ENCODE assay signal across 23 mouse cellular contexts in the genomic region with DNA sequence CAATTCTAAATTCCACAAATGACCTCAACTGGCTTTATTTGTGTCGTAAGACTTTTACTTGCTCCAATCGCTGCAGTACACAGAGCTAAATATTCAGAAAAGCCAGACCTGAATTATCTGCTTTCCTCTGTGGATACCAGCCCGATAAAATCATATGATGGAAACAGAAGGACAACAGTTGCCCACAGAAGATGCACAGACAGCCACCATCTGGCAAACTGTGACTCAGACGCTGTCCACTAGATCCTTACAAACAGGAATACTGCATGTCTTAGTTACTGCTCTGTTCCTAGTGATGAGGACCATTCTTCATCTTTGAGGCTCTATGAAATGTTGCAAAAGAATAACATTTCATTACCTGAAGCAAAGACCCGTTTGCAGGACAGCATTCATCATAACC. TPM values are rescaled to one million over a fixed set of nuclear protein-coding genes. Genes with fewer than 3 reads are reported as not detected.
A peak's percentile ranks its signal among the peaks of the same experiment; 100 is the strongest.
DNase-seq lines count a peak whose midpoint lies in the region; ATAC-seq lines count a peak whose summit lies in the region.
"Had no signal": no experiment of that assay in that cellular context is flagged by ENCODE, and none has a peak within 500 bp of the region (broad histone marks: within the 10 kb centered on the region; RNA-seq: fewer than 3 reads in every experiment).

No protein-coding gene starts in this region.

- no peak for ATAC-seq in midbrain, embryonic 13.5 days
- ATAC-seq in granulocyte monocyte progenitor cell, adult 5-6 weeks (replicated peaks; ENCODE audit: poor library complexity, severe bottlenecking): no peak

- H3K27ac ChIP-seq in midbrain, embryonic 13.5 days: no peak overlapping the region
- H3K27ac ChIP-seq: heart, embryonic 10.5 days; limb, embryonic 15.5 days had no signal

- peaks cover 6% of the 10 kb centered on the region; the same call in 1 of the 2 replicates for H3K4me1 ChIP-seq in midbrain, embryonic 13.5 days (replicated peaks)
- H3K4me1 ChIP-seq: heart, embryonic 10.5 days; limb, embryonic 15.5 days had no signal

- no peak overlapping the region for H3K4me3 ChIP-seq in midbrain, embryonic 13.5 days (replicated peaks)
- H3K4me3 ChIP-seq: heart, embryonic 10.5 days; limb, embryonic 15.5 days had no signal

- no peak overlapping the region for H3K4me2 ChIP-seq in midbrain, embryonic 13.5 days (replicated peaks)
- H3K4me2 ChIP-seq: limb, embryonic 15.5 days; midbrain, embryonic 11.5 days had no signal

- no peaks in the 10 kb centered on the region for H3K9me3 ChIP-seq in midbrain, embryonic 13.5 days
- H3K9me3 ChIP-seq: heart, embryonic 10.5 days; limb, embryonic 15.5 days had no signal

- no peak overlapping the region for H3K9ac ChIP-seq in midbrain, embryonic 13.5 days (replicated peaks)
- H3K9ac ChIP-seq: limb, embryonic 15.5 days had no signal

- H3K27me3 ChIP-seq in midbrain, embryonic 13.5 days: no peaks in the 10 kb centered on the region
- H3K27me3 ChIP-seq: limb, embryonic 15.5 days had no signal

- peak; percentile 15 to 41 for DNase-seq in frontal cortex, postnatal 36 days (ENCODE audit: low spot score in 2 of 2)
- no peak for DNase-seq in frontal cortex, postnatal 25 days (ENCODE audit: low spot score in 2 of 2)
- DNase-seq in cerebellum, adult 11 months: peak; percentile 42
- DNase-seq in cerebellum, adult 9-11 months: peak; percentile 72
- DNase-seq in left cerebral cortex, adult 9 months (ENCODE audit: low spot score in 2 of 2): peak; percentile 3 to 51
- no peak for DNase-seq in kidney, adult 11 months
- DNase-seq: gastrocnemius, postnatal 10 days; lung, adult 18-20 months; lung, postnatal 36 days; thymus, adult 18-20 months had no signal

- WGBS in midbrain, embryonic 13.5 days: 91% methylated on average over 5 of the region's 5 CpGs

- no peaks in the 10 kb centered on the region for H3K36me3 ChIP-seq in midbrain, embryonic 13.5 days
- H3K36me3 ChIP-seq: heart, embryonic 10.5 days; limb, embryonic 15.5 days had no signal

RNA-seq across cellular contexts. Expression of a gene that starts 19.4 kb away (rescaled TPM):
- polyA plus RNA-seq in midbrain, embryonic 13.5 days (2015; fragmentation: Nextera tagmentation; extraction: Ambion mirVana): not detected in 2 replicates
- total RNA-seq in granulocyte monocyte progenitor cell, adult 5-6 weeks (2014; fragmentation: Nextera tagmentation): not detected in 2 replicates
- total RNA-seq in granulocyte monocyte progenitor cell, adult 5-6 weeks (2017): not detected in 2 replicates
- total RNA-seq: adrenal gland, adult 18-20 months; gastrocnemius, postnatal 10 days; heart, postnatal 25 days; layer of hippocampus, postnatal 14 days; neutrophil, adult 5-6 weeks had no signal
- polyA plus RNA-seq: C2C12; cortical plate, adult 2 months; embryonic facial prominence, embryonic 14.5 days; forebrain, embryonic 11.5 days; heart, embryonic 10.5 days; midbrain, embryonic 11.5 days had no signal

Comparison
In these comparisons a context has a peak if more than half of its experiments do, and no peak if none do; other contexts are left out.
1. DNase-seq: peak in frontal cortex, postnatal 36 days (2 of 2), cerebellum, adult 11 months (single experiment), cerebellum, adult 9-11 months (single experiment) and left cerebral cortex, adult 9 months (2 of 2); none in frontal cortex, postnatal 25 days (0 of 2) and kidney, adult 11 months (single experiment).